Mouse (Mus musculus) megakaryocyte, embryonic 14.5 days (primary cell): ENCODE data around the gene Csrp1. TPM values are rescaled to one million over a fixed set of nuclear protein-coding genes. Genes with fewer than 3 reads are reported as not detected.

Experiments
- H3K27me3 ChIP-seq: replicated peaks from 2 replicates; pipeline ENCODE3; 2012; ENCODE audit warnings: inconsistent platforms
- H3K36me3 ChIP-seq: replicated peaks from 2 replicates; pipeline ENCODE3; 2012; ENCODE audit warnings: low read length, inconsistent platforms, mixed read lengths
- H3K4me1 ChIP-seq: 2 replicates; pipeline ENCODE4 v1.6.1; 2012; ENCODE audit warnings: inconsistent platforms
- H3K4me3 ChIP-seq: replicated peaks from 2 replicates; pipeline ENCODE3; 2012; ENCODE audit warnings: moderate library complexity, mild to moderate bottlenecking, inconsistent platforms
- H3K9me3 ChIP-seq: 2 replicates; pipeline ENCODE4 v1.6.1; 2012; ENCODE audit warnings: inconsistent platforms
- FLI1 ChIP-seq: IDR thresholded peaks from 2 replicates; pipeline ENCODE4 v1.6.1; 2012; ENCODE audit warnings: low read length, inconsistent platforms, mixed read lengths
- GATA1 ChIP-seq: IDR thresholded peaks from 3 replicates; pipeline ENCODE4 v1.6.1; 2012; ENCODE audit warnings: mixed read lengths, low read length, inconsistent platforms, borderline replicate concordance
- polyA plus RNA-seq: library from polyadenylated mRNA; stranded (reverse); fragments of >175 nt; gene quantifications from 2 replicates; pipeline ENCODE4 v1.2.3, GENCODE M21; 2012; ENCODE audit warnings: low replicate concordance; ENCODE audit not compliant: insufficient read depth

Csrp1 gene
- polyA plus RNA-seq, 1 experiment = 121 TPM

DNA sequence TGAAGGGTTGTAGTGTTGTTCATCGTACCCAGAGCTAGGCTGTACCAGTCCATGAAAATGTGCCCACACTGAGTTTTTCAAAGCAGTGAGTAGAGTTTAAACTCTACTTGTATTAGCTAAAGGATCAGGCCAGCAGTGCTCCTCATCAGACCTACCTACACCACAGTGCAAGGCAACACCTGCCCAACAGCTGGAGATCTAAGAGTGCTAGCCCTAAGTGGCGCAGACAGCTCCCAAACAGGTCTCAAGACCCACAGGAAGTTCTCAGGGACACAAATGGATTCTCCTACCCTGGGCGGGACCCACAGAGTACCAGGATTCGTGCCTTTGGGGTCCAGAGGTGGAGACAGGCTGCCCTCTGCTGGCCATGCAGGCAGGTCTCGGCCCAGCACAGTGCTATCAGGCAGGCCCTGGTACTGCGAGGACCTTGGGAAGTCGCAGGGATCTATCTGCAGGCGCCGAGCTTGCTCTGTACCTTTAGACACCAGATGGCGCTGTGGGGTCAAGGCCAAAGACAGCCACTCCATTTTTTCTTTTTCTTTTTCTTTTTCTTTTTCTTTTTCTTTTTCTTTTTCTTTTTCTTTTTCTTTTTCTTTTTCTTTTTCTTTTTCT lies 33.0 kb downstream of the Csrp1 start:
- H3K9me3 ChIP-seq = no peaks in the 10 kb centered on the region
- H3K27me3 ChIP-seq = no peaks in the 10 kb centered on the region
- peaks cover 50% of the 10 kb centered on the region for H3K36me3 ChIP-seq
- peaks cover 57% of the 10 kb centered on the region for H3K4me1 ChIP-seq
- H3K4me3 ChIP-seq = no peak overlapping the region
- no peak for TF ChIP-seq GATA1
- TF ChIP-seq FLI1 = no peak

DNA sequence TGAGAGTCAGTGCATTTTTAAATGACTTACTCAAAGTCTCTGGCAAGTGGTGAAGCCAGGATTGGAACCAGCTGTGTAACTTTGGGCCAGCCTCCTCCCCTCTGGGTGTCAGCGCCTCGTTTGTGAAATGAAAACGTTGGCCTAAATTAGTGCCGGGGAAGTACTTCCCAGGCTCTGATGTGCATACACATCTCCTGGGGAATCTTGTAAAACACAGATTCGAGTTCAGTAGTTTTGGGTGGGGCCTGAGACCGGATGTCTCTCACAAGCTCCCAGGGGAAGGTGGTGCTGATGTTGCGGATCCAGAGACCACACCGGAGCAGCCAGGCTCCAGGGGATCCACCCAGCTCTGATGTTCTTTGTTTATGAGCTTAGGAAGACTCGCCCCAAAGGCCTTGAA lies 35.4 kb downstream of the Csrp1 start:
- Histone ChIP-seq H3K9me3 (no peaks in the 10 kb centered on the region), H3K4me1 (peaks cover 43% of the 10 kb centered on the region), H3K36me3 (peaks cover 26% of the 10 kb centered on the region), H3K4me3 (no peak overlapping the region), H3K27me3 (no peaks in the 10 kb centered on the region)
- TF ChIP-seq GATA1 (no peak), FLI1 (no peak)

- TF ChIP-seq FLI1 (no peak), GATA1 (no peak)
Observed at GRCm38 (mm10) chr1:135755913-135756312, 36.1 kb downstream of the Csrp1 start.

GRCm38 (mm10) chr1:135757287-135757686 lies 37.4 kb downstream of the Csrp1 start:
- H3K27me3 ChIP-seq = no peaks in the 10 kb centered on the region
- H3K36me3 ChIP-seq = peaks cover 6% of the 10 kb centered on the region
- TF ChIP-seq GATA1 (no peak), FLI1 (no peak)
- H3K9me3 ChIP-seq = no peaks in the 10 kb centered on the region
- no peak overlapping the region for H3K4me3 ChIP-seq
- peaks cover 53% of the 10 kb centered on the region for H3K4me1 ChIP-seq

More at GRCm38 (mm10) chr1:135755913-135756312, 36.1 kb downstream of the Csrp1 start:
- H3K9me3 ChIP-seq = no peaks in the 10 kb centered on the region
- H3K4me1 ChIP-seq = peaks cover 44% of the 10 kb centered on the region
- H3K36me3 ChIP-seq = peaks cover 20% of the 10 kb centered on the region
- no peak overlapping the region for H3K4me3 ChIP-seq
- no peaks in the 10 kb centered on the region for H3K27me3 ChIP-seq

DNA sequence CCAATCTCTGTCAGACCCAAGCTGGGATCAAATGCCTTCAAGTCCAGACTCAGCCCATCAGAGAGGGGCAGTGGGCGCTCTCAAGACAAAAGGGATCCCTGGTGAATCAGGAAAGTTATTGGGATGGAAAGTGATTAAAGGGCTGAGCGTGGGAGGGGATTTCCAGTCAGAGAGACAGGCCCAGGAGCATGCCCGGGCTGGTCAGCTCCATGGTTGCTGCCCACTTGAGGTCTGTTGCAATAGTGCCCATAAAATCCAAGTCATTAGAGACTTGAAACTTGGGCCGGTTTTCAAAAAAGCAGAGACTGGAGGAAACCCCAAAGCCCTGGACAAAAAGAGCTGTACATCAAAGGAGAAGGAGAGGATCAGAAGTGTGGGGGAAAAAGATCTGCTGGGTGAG lies 39.8 kb downstream of the Csrp1 start:
- Histone ChIP-seq H3K4me3 (no peak overlapping the region), H3K27me3 (no peaks in the 10 kb centered on the region), H3K4me1 (peaks cover 60% of the 10 kb centered on the region), H3K9me3 (no peaks in the 10 kb centered on the region), H3K36me3 (no peaks in the 10 kb centered on the region)
- no peak for TF ChIP-seq GATA1
- no peak for TF ChIP-seq FLI1

DNA sequence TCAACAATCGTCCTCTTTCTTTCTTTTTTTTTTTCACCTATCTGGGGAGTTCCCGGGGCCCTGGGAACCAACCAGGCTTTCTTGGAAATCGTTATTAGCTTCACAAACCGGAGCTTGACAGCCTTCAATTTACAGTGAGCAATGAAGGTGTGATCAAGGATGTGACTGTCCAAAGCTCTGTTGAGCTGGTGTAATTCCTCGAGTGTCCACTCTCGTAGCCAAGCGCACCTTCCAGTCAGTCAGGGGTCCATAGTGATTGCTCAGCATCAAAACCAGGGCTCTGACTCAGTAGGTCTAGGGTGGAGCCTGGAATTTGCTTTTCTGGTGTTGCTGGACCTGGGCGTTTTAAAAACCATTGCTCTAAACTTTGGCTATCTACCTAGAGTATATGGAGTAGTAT lies 40.4 kb downstream of the Csrp1 start:
- H3K4me3 ChIP-seq = no peak overlapping the region
- peaks cover 1% of the 10 kb centered on the region for H3K27me3 ChIP-seq
- no peaks in the 10 kb centered on the region for H3K9me3 ChIP-seq
- H3K4me1 ChIP-seq = peaks cover 62% of the 10 kb centered on the region
- H3K36me3 ChIP-seq = no peaks in the 10 kb centered on the region
- TF ChIP-seq FLI1 = no peak
- no peak for TF ChIP-seq GATA1

GRCm38 (mm10) chr1:135761728-135762127 lies 41.9 kb downstream of the Csrp1 start:
- TF ChIP-seq GATA1 (no peak), FLI1 (no peak)
- H3K36me3 ChIP-seq = no peaks in the 10 kb centered on the region
- no peaks in the 10 kb centered on the region for H3K9me3 ChIP-seq
- peaks cover 15% of the 10 kb centered on the region for H3K27me3 ChIP-seq
- peaks cover 69% of the 10 kb centered on the region for H3K4me1 ChIP-seq
- H3K4me3 ChIP-seq = no peak overlapping the region

- peaks cover 79% of the 10 kb centered on the region for H3K4me1 ChIP-seq
- peaks cover 17% of the 10 kb centered on the region for H3K36me3 ChIP-seq
- H3K4me3 ChIP-seq = no peak overlapping the region
- H3K9me3 ChIP-seq = no peaks in the 10 kb centered on the region
- TF ChIP-seq GATA1 (no peak), FLI1 (no peak)
- peaks cover 18% of the 10 kb centered on the region for H3K27me3 ChIP-seq
Observed at GRCm38 (mm10) chr1:135763503-135764205, 43.8 kb downstream of the Csrp1 start.

DNA sequence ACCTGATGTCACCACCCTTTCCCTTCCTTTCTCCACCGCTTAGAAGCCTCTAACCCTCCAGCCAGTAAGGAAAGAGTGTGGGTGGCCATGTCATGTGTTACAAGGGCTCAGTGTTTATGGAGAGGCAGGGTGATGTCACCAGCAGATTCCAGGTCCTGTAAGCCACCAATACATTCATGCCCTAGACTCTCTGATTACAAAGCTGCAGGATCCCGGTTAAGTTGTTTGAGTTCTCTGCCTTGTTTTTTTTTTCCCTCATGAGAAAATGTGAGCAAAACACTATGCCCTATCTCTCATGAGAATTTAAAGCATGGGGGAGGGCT lies 44.3 kb downstream of the Csrp1 start:
- H3K9me3 ChIP-seq = no peaks in the 10 kb centered on the region
- peaks cover 18% of the 10 kb centered on the region for H3K27me3 ChIP-seq
- H3K36me3 ChIP-seq = peaks cover 22% of the 10 kb centered on the region
- TF ChIP-seq FLI1 (no peak), GATA1 (no peak)
- H3K4me3 ChIP-seq = peak overlapping the region; percentile 62
- peaks cover 84% of the 10 kb centered on the region for H3K4me1 ChIP-seq
